Mouse (Mus musculus): Measurements from ENCODE around the gene Atad3a.

Atad3a gene

DNA sequence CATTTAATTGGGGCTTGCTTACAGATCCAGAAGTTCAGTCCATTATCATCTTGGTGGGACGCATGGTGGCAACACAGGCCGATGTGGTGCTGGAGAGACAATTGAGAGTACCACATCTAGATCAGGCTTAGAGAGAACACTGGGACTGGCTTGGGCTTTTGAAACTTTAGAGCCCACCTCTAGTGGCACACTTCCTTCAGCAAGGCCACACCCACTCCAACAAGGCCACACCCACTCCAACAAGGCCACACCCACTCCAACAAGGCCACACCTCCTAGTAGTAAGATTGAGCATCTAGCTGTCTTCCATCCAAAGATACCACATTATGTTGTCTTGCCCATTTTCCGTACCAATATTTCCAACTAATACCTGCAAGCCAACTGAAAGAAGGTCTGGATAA is 68.5 kb downstream of the Atad3a start:
- no peak for DNase-seq

Measured in kidney, adult 9 months (tissue).